Mouse (Mus musculus) brain, embryonic 14.5 days (tissue): Measurements from ENCODE around the gene Cul4a.
A peak's percentile ranks its signal among the peaks of the same experiment; 100 is the strongest.

Source experiments
- CTCF ChIP-seq: fragments of 200-500 bp; IDR thresholded peaks from 2 replicates; pipeline ENCODE4 v1.5.1; 2012; ENCODE audit warnings: inconsistent platforms, mild to moderate bottlenecking, moderate library complexity, borderline replicate concordance; ENCODE audit not compliant: insufficient read depth, insufficient read length; ENCODE audit errors: extremely low read depth
- POLR2A ChIP-seq: fragments of 200-500 bp; IDR thresholded peaks from 2 replicates; pipeline ENCODE4 v1.6.1; 2012; ENCODE audit warnings: mild to moderate bottlenecking, inconsistent platforms, borderline replicate concordance; ENCODE audit not compliant: poor library complexity, insufficient read depth, insufficient read length, severe bottlenecking; ENCODE audit errors: extremely low read depth

DNA sequence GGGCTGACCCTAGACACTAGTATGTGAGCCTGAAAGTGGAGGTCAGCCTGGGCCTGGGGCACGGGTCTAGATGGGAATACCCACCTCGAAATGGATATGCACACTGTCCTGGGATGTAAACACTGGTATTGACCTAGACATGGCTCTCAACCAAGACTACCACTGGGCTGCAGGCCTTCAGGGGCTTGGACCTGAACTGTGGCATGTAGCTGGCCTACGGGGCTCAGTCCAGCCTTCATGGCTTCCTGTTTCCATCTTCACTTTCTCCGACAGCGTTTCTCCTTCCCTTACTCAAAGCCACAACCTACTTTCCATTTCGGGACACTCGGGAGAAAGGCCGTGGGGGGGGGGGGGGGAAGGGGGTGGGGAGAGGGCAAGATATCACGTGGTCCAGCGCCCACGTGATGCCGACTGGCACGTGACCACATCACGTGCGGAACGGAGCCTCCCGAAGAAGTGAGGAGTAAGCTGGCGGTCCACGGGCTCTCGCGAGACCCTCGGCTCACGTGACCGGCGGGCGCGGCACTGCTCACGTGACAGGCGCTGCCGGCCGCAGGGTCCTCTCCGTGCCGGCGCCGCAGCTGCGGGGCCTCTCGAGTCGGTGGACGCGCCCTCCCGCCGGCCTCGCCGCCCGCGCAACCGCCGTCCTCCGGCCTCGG, 53.4 kb downstream of the Cul4a start, which contains the start of gene Lamp1:
- TF ChIP-seq POLR2A (peak; percentile 86), CTCF (no peak)
